Mouse (Mus musculus): ENCODE measurements around the gene Ibtk. TPM values are rescaled to one million over a fixed set of nuclear protein-coding genes. Genes with fewer than 3 reads are reported as not detected.
"Not testable (repeated sequence)": the region's sequence is repeated elsewhere in the genome, so short reads cannot be mapped to it uniquely, and the experiment has no call there.

Gene Ibtk
- total RNA-seq (2014; rRNA removed) (19.6 and 23.4 TPM in 2 replicates), polyA plus RNA-seq (2015; fragmentation: Nextera tagmentation; extraction: Ambion mirVana) (17.1 and 18.0 TPM in 2 replicates)

GRCm38 (mm10) chr9:85749142-85749921, at the start of gene Ibtk:
Ibtk (minus strand) TSS chr9:85749334.
- H3K9ac ChIP-seq (replicated peaks; ENCODE audit: low read length): peak within 1 kb of the TSS; percentile 94
- no peaks in the 10 kb centered on the region for H3K36me3 ChIP-seq (ENCODE audit: insufficient read depth, low read length)
- no peaks in the 10 kb centered on the region for H3K27me3 ChIP-seq (ENCODE audit: insufficient read depth, low read length)
- peak within 1 kb of the TSS; percentile 89 for H3K4me3 ChIP-seq (ENCODE audit: low read length)
- H3K9me3 ChIP-seq (ENCODE audit: low read length): no peaks in the 10 kb centered on the region
- ATAC-seq (peak; percentile 99), DNase-seq (ENCODE audit: low spot score) (peak; percentile 97)
- under 1% methylated on average over 52 of the region's 52 CpGs for WGBS
- H3K4me1 ChIP-seq (ENCODE audit: insufficient read depth, low read length): peaks cover 5% of the 10 kb centered on the region; the same call in 1 of the 2 replicates
- H3K4me2 ChIP-seq (ENCODE audit: low read depth, low read length): peak within 1 kb of the TSS; percentile 74
- peak within 1 kb of the TSS; percentile 99 for H3K27ac ChIP-seq
- peak; percentile 45 for TF ChIP-seq CTCF (IDR thresholded peaks at IDR 0.05; ENCODE audit: low read depth)

- H3K4me3 ChIP-seq (ENCODE audit: low read length); H3K36me3 ChIP-seq (ENCODE audit: insufficient read depth, low read length); H3K4me2 ChIP-seq (ENCODE audit: low read depth, low read length); H3K27ac ChIP-seq; H3K9ac ChIP-seq (replicated peaks; ENCODE audit: low read length); H3K4me1 ChIP-seq (ENCODE audit: insufficient read depth, low read length); H3K9me3 ChIP-seq (ENCODE audit: low read length); DNase-seq (ENCODE audit: low spot score); ATAC-seq; H3K27me3 ChIP-seq (ENCODE audit: insufficient read depth, low read length): not testable (repeated sequence)
- 94% methylated on average over 18 of the region's 18 CpGs for WGBS
Observed at GRCm38 (mm10) chr9:85791521-85791920, 42.4 kb upstream of the Ibtk start.

- Histone ChIP-seq H3K27me3 (ENCODE audit: insufficient read depth, low read length) (no peaks in the 10 kb centered on the region), H3K4me1 (ENCODE audit: insufficient read depth, low read length) (no peaks in the 10 kb centered on the region), H3K4me3 (ENCODE audit: low read length) (no peak overlapping the region), H3K4me2 (ENCODE audit: low read depth, low read length) (no peak overlapping the region), H3K36me3 (ENCODE audit: insufficient read depth, low read length) (no peaks in the 10 kb centered on the region), H3K9ac (replicated peaks; ENCODE audit: low read length) (no peak overlapping the region), H3K9me3 (ENCODE audit: low read length) (no peaks in the 10 kb centered on the region), H3K27ac (no peak overlapping the region)
- ATAC-seq (no peak), DNase-seq (ENCODE audit: low spot score) (no peak)
- TF ChIP-seq CTCF (IDR thresholded peaks at IDR 0.05; ENCODE audit: low read depth): no peak
- WGBS: 93% methylated on average over 4 of the region's 4 CpGs
Observed at GRCm38 (mm10) chr9:85780249-85780648, 31.1 kb upstream of the Ibtk start.

GRCm38 (mm10) chr9:85779458-85779857, 30.3 kb upstream of the Ibtk start:
- Histone ChIP-seq H3K4me1 (ENCODE audit: insufficient read depth, low read length) (no peaks in the 10 kb centered on the region), H3K9me3 (ENCODE audit: low read length) (no peaks in the 10 kb centered on the region), H3K27ac (no peak overlapping the region), H3K4me3 (ENCODE audit: low read length) (no peak overlapping the region), H3K4me2 (ENCODE audit: low read depth, low read length) (no peak overlapping the region), H3K36me3 (ENCODE audit: insufficient read depth, low read length) (no peaks in the 10 kb centered on the region), H3K27me3 (ENCODE audit: insufficient read depth, low read length) (no peaks in the 10 kb centered on the region), H3K9ac (replicated peaks; ENCODE audit: low read length) (no peak overlapping the region)
- peak; percentile 70 for TF ChIP-seq CTCF (IDR thresholded peaks at IDR 0.05; ENCODE audit: low read depth)
- peak; percentile 80 for DNase-seq (ENCODE audit: low spot score)
- no peak for ATAC-seq
- 22% methylated on average over 4 of the region's 4 CpGs for WGBS

- ATAC-seq (no peak), DNase-seq (ENCODE audit: low spot score) (no peak)
- no peak overlapping the region for H3K27ac ChIP-seq
- H3K4me3 ChIP-seq (ENCODE audit: low read length): no peak overlapping the region
- 43% methylated on average over 6 of the region's 6 CpGs for WGBS
- no peaks in the 10 kb centered on the region for H3K36me3 ChIP-seq (ENCODE audit: insufficient read depth, low read length)
- no peak overlapping the region for H3K4me2 ChIP-seq (ENCODE audit: low read depth, low read length)
- no peaks in the 10 kb centered on the region for H3K27me3 ChIP-seq (ENCODE audit: insufficient read depth, low read length)
- TF ChIP-seq CTCF (IDR thresholded peaks at IDR 0.05; ENCODE audit: low read depth): no peak
- H3K9ac ChIP-seq (replicated peaks; ENCODE audit: low read length): no peak overlapping the region
- H3K9me3 ChIP-seq (ENCODE audit: low read length): no peaks in the 10 kb centered on the region
- H3K4me1 ChIP-seq (ENCODE audit: insufficient read depth, low read length): no peaks in the 10 kb centered on the region
Observed at GRCm38 (mm10) chr9:85777544-85777943, 28.4 kb upstream of the Ibtk start.

- Histone ChIP-seq H3K9ac (replicated peaks; ENCODE audit: low read length) (no peak overlapping the region), H3K27me3 (ENCODE audit: insufficient read depth, low read length) (no peaks in the 10 kb centered on the region), H3K27ac (no peak overlapping the region), H3K9me3 (ENCODE audit: low read length) (no peaks in the 10 kb centered on the region), H3K4me2 (ENCODE audit: low read depth, low read length) (no peak overlapping the region), H3K4me3 (ENCODE audit: low read length) (no peak overlapping the region), H3K4me1 (ENCODE audit: insufficient read depth, low read length) (no peaks in the 10 kb centered on the region), H3K36me3 (ENCODE audit: insufficient read depth, low read length) (no peaks in the 10 kb centered on the region)
- no peak for DNase-seq (ENCODE audit: low spot score)
- ATAC-seq: no peak
- WGBS: 81% methylated on average over 12 of the region's 12 CpGs
- TF ChIP-seq CTCF (IDR thresholded peaks at IDR 0.05; ENCODE audit: low read depth): no peak
Observed at GRCm38 (mm10) chr9:85772280-85772679, 23.1 kb upstream of the Ibtk start.

GRCm38 (mm10) chr9:85771454-85771853, 22.3 kb upstream of the Ibtk start:
- Histone ChIP-seq H3K27me3 (ENCODE audit: insufficient read depth, low read length) (no peaks in the 10 kb centered on the region), H3K4me2 (ENCODE audit: low read depth, low read length) (no peak overlapping the region), H3K4me3 (ENCODE audit: low read length) (no peak overlapping the region), H3K27ac (no peak overlapping the region), H3K4me1 (ENCODE audit: insufficient read depth, low read length) (no peaks in the 10 kb centered on the region), H3K9me3 (ENCODE audit: low read length) (no peaks in the 10 kb centered on the region), H3K9ac (replicated peaks; ENCODE audit: low read length) (no peak overlapping the region), H3K36me3 (ENCODE audit: insufficient read depth, low read length) (no peaks in the 10 kb centered on the region)
- TF ChIP-seq CTCF (IDR thresholded peaks at IDR 0.05; ENCODE audit: low read depth): no peak
- ATAC-seq (no peak), DNase-seq (ENCODE audit: low spot score) (no peak)
- WGBS: 67% methylated on average over 3 of the region's 3 CpGs
